Mouse (Mus musculus): ENCODE data around the gene Dlx4. TPM values are rescaled to one million over a fixed set of nuclear protein-coding genes. Genes with fewer than 3 reads are reported as not detected.

The Dlx4 gene
- polyA plus RNA-seq, 1 experiment, result not detected

- Histone ChIP-seq H3K4me1 (ENCODE audit: control insufficient read depth, insufficient read depth, low read length) (peaks cover 4% of the 10 kb centered on the region), H3K27ac (ENCODE audit: insufficient read depth, low read length) (no peak overlapping the region), H3K4me3 (ENCODE audit: insufficient read depth, low read length) (no peak overlapping the region)
- TF ChIP-seq POLR2A (IDR thresholded peaks at IDR 0.05; ENCODE audit: low read depth, low read length) (no peak), CTCF (IDR thresholded peaks at IDR 0.05; ENCODE audit: borderline replicate concordance, insufficient read depth, low read length) (no peak)
These were observed 1.7 kb downstream of the Dlx4 start for GRCm38 (mm10) chr11:95144091-95144945.

- Histone ChIP-seq H3K4me1 (ENCODE audit: control insufficient read depth, insufficient read depth, low read length) (peaks cover 4% of the 10 kb centered on the region), H3K4me3 (ENCODE audit: insufficient read depth, low read length) (no peak overlapping the region), H3K27ac (ENCODE audit: insufficient read depth, low read length) (no peak overlapping the region)
- TF ChIP-seq CTCF (IDR thresholded peaks at IDR 0.05; ENCODE audit: borderline replicate concordance, insufficient read depth, low read length) (no peak), POLR2A (IDR thresholded peaks at IDR 0.05; ENCODE audit: low read depth, low read length) (no peak)
These were observed 2.4 kb downstream of the Dlx4 start for GRCm38 (mm10) chr11:95143663-95144062.

- TF ChIP-seq CTCF (IDR thresholded peaks at IDR 0.05; ENCODE audit: borderline replicate concordance, insufficient read depth, low read length) (no peak), POLR2A (IDR thresholded peaks at IDR 0.05; ENCODE audit: low read depth, low read length) (no peak)
- Histone ChIP-seq H3K4me1 (ENCODE audit: control insufficient read depth, insufficient read depth, low read length) (peaks cover 4% of the 10 kb centered on the region), H3K27ac (ENCODE audit: insufficient read depth, low read length) (no peak overlapping the region), H3K4me3 (ENCODE audit: insufficient read depth, low read length) (no peak overlapping the region)
These were observed 3.0 kb downstream of the Dlx4 start for GRCm38 (mm10) chr11:95142980-95143575.

GRCm38 (mm10) chr11:95142258-95142657 lies 3.8 kb downstream of the Dlx4 start:
- Histone ChIP-seq H3K4me3 (ENCODE audit: insufficient read depth, low read length) (no peak overlapping the region), H3K4me1 (ENCODE audit: control insufficient read depth, insufficient read depth, low read length) (peaks cover 4% of the 10 kb centered on the region), H3K27ac (ENCODE audit: insufficient read depth, low read length) (no peak overlapping the region)
- no peak for TF ChIP-seq POLR2A (IDR thresholded peaks at IDR 0.05; ENCODE audit: low read depth, low read length)
- no peak for TF ChIP-seq CTCF (IDR thresholded peaks at IDR 0.05; ENCODE audit: borderline replicate concordance, insufficient read depth, low read length)

- no peaks in the 10 kb centered on the region for H3K4me1 ChIP-seq (ENCODE audit: control insufficient read depth, insufficient read depth, low read length)
- no peak overlapping the region for H3K27ac ChIP-seq (ENCODE audit: insufficient read depth, low read length)
- TF ChIP-seq POLR2A (IDR thresholded peaks at IDR 0.05; ENCODE audit: low read depth, low read length) (no peak), CTCF (IDR thresholded peaks at IDR 0.05; ENCODE audit: borderline replicate concordance, insufficient read depth, low read length) (no peak)
- H3K4me3 ChIP-seq (ENCODE audit: insufficient read depth, low read length), result no peak overlapping the region
These were observed 6.2 kb downstream of the Dlx4 start for GRCm38 (mm10) chr11:95139871-95140270.

GRCm38 (mm10) chr11:95137281-95137680 lies 8.8 kb downstream of the Dlx4 start:
- no peak for TF ChIP-seq CTCF (IDR thresholded peaks at IDR 0.05; ENCODE audit: borderline replicate concordance, insufficient read depth, low read length)
- no peak for TF ChIP-seq POLR2A (IDR thresholded peaks at IDR 0.05; ENCODE audit: low read depth, low read length)
- Histone ChIP-seq H3K27ac (ENCODE audit: insufficient read depth, low read length) (no peak overlapping the region), H3K4me1 (ENCODE audit: control insufficient read depth, insufficient read depth, low read length) (no peaks in the 10 kb centered on the region), H3K4me3 (ENCODE audit: insufficient read depth, low read length) (no peak overlapping the region)

GRCm38 (mm10) chr11:95133321-95133720 lies 12.7 kb downstream of the Dlx4 start:
- H3K4me1 ChIP-seq (ENCODE audit: control insufficient read depth, insufficient read depth, low read length), result no peaks in the 10 kb centered on the region
- no peak for TF ChIP-seq POLR2A (IDR thresholded peaks at IDR 0.05; ENCODE audit: low read depth, low read length)
- TF ChIP-seq CTCF (IDR thresholded peaks at IDR 0.05; ENCODE audit: borderline replicate concordance, insufficient read depth, low read length), result no peak
- no peak overlapping the region for H3K27ac ChIP-seq (ENCODE audit: insufficient read depth, low read length)
- H3K4me3 ChIP-seq (ENCODE audit: insufficient read depth, low read length), result no peak overlapping the region

GRCm38 (mm10) chr11:95130668-95131252 lies 15.3 kb downstream of the Dlx4 start:
- Histone ChIP-seq H3K4me1 (ENCODE audit: control insufficient read depth, insufficient read depth, low read length) (no peaks in the 10 kb centered on the region), H3K27ac (ENCODE audit: insufficient read depth, low read length) (no peak overlapping the region), H3K4me3 (ENCODE audit: insufficient read depth, low read length) (no peak overlapping the region)
- TF ChIP-seq POLR2A (IDR thresholded peaks at IDR 0.05; ENCODE audit: low read depth, low read length) (no peak), CTCF (IDR thresholded peaks at IDR 0.05; ENCODE audit: borderline replicate concordance, insufficient read depth, low read length) (no peak)

GRCm38 (mm10) chr11:95128359-95128758 lies 17.7 kb downstream of the Dlx4 start:
- no peak for TF ChIP-seq CTCF (IDR thresholded peaks at IDR 0.05; ENCODE audit: borderline replicate concordance, insufficient read depth, low read length)
- no peak for TF ChIP-seq POLR2A (IDR thresholded peaks at IDR 0.05; ENCODE audit: low read depth, low read length)
- Histone ChIP-seq H3K27ac (ENCODE audit: insufficient read depth, low read length) (no peak overlapping the region), H3K4me1 (ENCODE audit: control insufficient read depth, insufficient read depth, low read length) (no peaks in the 10 kb centered on the region), H3K4me3 (ENCODE audit: insufficient read depth, low read length) (no peak overlapping the region)

Measured in embryonic fibroblast, embryonic 13.5 days (primary cell).